Mouse (Mus musculus) midbrain, embryonic 13.5 days (tissue): Measurements from ENCODE around the gene Fanci. TPM values are rescaled to one million over a fixed set of nuclear protein-coding genes. Genes with fewer than 3 reads are reported as not detected.

Source experiments
- ATAC-seq: fragments of 200-750 bp; cut with Nextera tagmentation; 2 replicates; pipeline ENCODE4 v1.8.0; 2017; ENCODE audit warnings: mild to moderate bottlenecking, moderate TSS enrichment, moderate library complexity
- H3K27ac ChIP-seq: fragments of 300-500 bp; sonication (generic); 2 replicates; pipeline ENCODE4 v1.5.1; 2015; ENCODE audit warnings: inconsistent platforms, mild to moderate bottlenecking, moderate library complexity
- H3K27me3 ChIP-seq: fragments of 300-500 bp; sonication (generic); 2 replicates; pipeline ENCODE4 v1.6.1; 2015; ENCODE audit warnings: mild to moderate bottlenecking, inconsistent platforms
- H3K36me3 ChIP-seq: fragments of 300-500 bp; sonication (generic); 2 replicates; pipeline ENCODE4 v1.6.1; 2015; ENCODE audit warnings: mild to moderate bottlenecking, inconsistent platforms
- H3K4me1 ChIP-seq: fragments of 300-500 bp; sonication (generic); replicated peaks from 2 replicates; pipeline ENCODE4 v1.6.1; 2015; ENCODE audit warnings: inconsistent platforms
- H3K4me2 ChIP-seq: fragments of 300-500 bp; sonication (generic); replicated peaks from 2 replicates; pipeline ENCODE4 v1.6.1; 2015; ENCODE audit warnings: moderate library complexity, mild to moderate bottlenecking, inconsistent platforms
- H3K4me3 ChIP-seq: fragments of 300-500 bp; sonication (generic); replicated peaks from 2 replicates; pipeline ENCODE4 v1.5.1; 2015; ENCODE audit warnings: mild to moderate bottlenecking, inconsistent platforms
- H3K9ac ChIP-seq: fragments of 300-500 bp; sonication (generic); replicated peaks from 2 replicates; pipeline ENCODE4 v1.6.1; 2015; ENCODE audit warnings: mild to moderate bottlenecking, inconsistent platforms
- H3K9me3 ChIP-seq: fragments of 300-500 bp; sonication (generic); 2 replicates; pipeline ENCODE4 v1.6.1; 2016; ENCODE audit warnings: mild to moderate bottlenecking, inconsistent platforms
- WGBS: fragments of 180-500 bp; shearing (Covaris S2); methylation state at CpG from one replicate; pipeline ENCODE4 v1.1.7; 2015; 5-methylcytosine and 5-hydroxymethylcytosine counted together
- polyA plus RNA-seq: library from polyadenylated mRNA; unstranded; fragments of >200 nt; fragmentation: Nextera tagmentation; extraction: Ambion mirVana; gene quantifications from 2 replicates; pipeline ENCODE4 v1.2.1, GENCODE M21; 2015

Gene Fanci
- polyA plus RNA-seq, 1 experiment from 2014 or later: 4.9 TPM

GRCm38 (mm10) chr7:79390141-79390708 lies 1.5 kb upstream of the Fanci start:
- Histone ChIP-seq H3K4me2 (no peak overlapping the region), H3K9me3 (no peaks in the 10 kb centered on the region), H3K9ac (no peak overlapping the region), H3K4me1 (peaks cover 12% of the 10 kb centered on the region), H3K27ac (no peak overlapping the region), H3K27me3 (no peaks in the 10 kb centered on the region), H3K4me3 (no peak overlapping the region), H3K36me3 (no peaks in the 10 kb centered on the region)
- ATAC-seq: no peak
- 52% methylated on average over 5 of the region's 5 CpGs for WGBS

DNA sequence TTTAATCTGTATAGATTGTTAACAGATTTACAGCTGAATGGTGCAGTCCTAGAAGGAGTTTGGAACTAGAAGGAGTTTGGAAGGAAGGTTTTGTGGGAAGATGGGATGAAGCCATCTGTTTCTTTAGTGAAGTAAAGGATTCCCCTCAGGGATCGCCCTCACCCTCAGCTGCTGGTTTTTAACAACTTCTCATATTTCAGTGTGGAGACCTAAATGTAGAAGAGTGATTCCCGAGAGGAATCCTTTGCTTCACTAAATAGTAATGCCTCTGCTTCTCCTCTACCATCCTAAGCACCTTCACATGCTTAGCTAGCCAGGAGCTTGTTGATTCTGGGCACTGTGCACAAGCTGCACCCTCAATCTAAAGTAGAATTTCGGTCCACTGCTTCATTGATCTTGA lies 258 bp upstream of the Fanci start:
- Histone ChIP-seq H3K4me2 (peak overlapping the region; percentile 95), H3K36me3 (no peaks in the 10 kb centered on the region), H3K4me3 (peak overlapping the region; percentile 59), H3K27ac (peak overlapping the region; percentile 81), H3K4me1 (peaks cover 12% of the 10 kb centered on the region), H3K9ac (peak overlapping the region; percentile 65), H3K27me3 (no peaks in the 10 kb centered on the region), H3K9me3 (no peaks in the 10 kb centered on the region)
- WGBS: 15% methylated on average over 3 of the region's 3 CpGs
- ATAC-seq: 0 out of 2 replicates have a peak, but pooled peaks have one; percentile 5

DNA sequence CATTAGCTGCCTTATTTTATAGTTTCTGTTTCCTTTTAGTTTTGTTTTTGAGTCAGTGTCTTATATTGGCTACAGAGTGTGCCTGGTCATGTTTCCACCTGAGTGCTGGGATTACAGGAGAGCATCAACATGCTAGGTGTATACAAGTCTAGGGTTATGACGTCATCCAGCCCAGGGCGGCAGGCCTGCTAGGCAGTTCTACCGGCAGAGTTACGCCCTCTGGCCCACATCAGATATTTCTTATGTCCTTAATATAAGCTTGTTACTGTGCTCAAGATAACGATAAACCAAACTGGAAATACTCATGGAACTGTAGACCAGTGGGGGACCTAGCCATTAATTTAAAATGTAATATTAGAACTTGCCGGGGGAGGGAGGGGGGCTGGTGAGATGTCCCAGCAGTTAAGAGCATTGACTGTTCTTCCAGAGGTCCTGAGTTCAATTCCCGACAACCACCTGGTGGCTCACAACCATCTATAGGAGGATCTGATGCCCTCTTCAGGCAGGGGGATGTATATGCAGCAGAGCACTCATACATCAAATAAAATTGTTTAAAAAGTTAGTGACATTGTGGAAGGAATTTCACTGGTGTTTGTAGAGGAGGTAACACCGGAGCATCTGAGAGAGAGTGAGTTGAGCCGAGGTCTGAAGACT lies 1.3 kb downstream of the Fanci start:
- no peaks in the 10 kb centered on the region for H3K27me3 ChIP-seq
- H3K36me3 ChIP-seq: no peaks in the 10 kb centered on the region
- H3K9me3 ChIP-seq: no peaks in the 10 kb centered on the region
- H3K9ac ChIP-seq: no peak overlapping the region
- H3K4me2 ChIP-seq: peak overlapping the region; percentile 95
- ATAC-seq: no peak
- H3K27ac ChIP-seq: no peak overlapping the region
- H3K4me1 ChIP-seq: peaks cover 12% of the 10 kb centered on the region
- H3K4me3 ChIP-seq: peak overlapping the region; percentile 59
- WGBS: 66% methylated on average over 9 of the region's 9 CpGs

GRCm38 (mm10) chr7:79393924-79394323 lies 2.2 kb downstream of the Fanci start:
- Histone ChIP-seq H3K4me3 (no peak overlapping the region), H3K4me2 (no peak overlapping the region), H3K9me3 (no peaks in the 10 kb centered on the region), H3K27ac (no peak overlapping the region), H3K4me1 (peaks cover 12% of the 10 kb centered on the region), H3K9ac (no peak overlapping the region), H3K27me3 (no peaks in the 10 kb centered on the region), H3K36me3 (no peaks in the 10 kb centered on the region)
- ATAC-seq: no peak
- WGBS: 94% methylated on average over 7 of the region's 7 CpGs

DNA sequence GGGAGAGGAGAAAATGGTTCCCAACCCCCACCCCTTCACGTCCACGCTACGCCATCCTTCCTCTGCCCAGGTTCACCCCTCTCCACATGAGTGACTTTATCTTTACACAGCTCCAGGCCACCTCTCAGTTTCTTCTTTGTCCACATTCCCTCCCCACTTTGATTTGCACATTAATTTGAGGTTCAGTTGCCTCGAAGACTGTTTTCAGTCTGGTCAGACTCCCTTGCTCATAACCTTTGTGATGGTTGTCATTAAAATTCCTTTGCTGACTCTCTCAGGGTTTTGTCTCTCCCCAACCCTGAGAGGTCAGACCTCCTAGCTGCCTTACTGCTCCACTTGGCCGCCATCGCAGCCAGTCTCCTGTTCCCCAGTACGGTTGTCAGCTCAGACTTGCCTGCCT lies 2.9 kb downstream of the Fanci start:
- no peaks in the 10 kb centered on the region for H3K27me3 ChIP-seq
- ATAC-seq: no peak
- H3K4me1 ChIP-seq: peaks cover 12% of the 10 kb centered on the region
- no peak overlapping the region for H3K4me3 ChIP-seq
- no peaks in the 10 kb centered on the region for H3K36me3 ChIP-seq
- no peak overlapping the region for H3K9ac ChIP-seq
- no peaks in the 10 kb centered on the region for H3K9me3 ChIP-seq
- H3K27ac ChIP-seq: no peak overlapping the region
- 78% methylated on average over 7 of the region's 7 CpGs for WGBS
- no peak overlapping the region for H3K4me2 ChIP-seq

- H3K9me3 ChIP-seq: no peaks in the 10 kb centered on the region
- H3K4me1 ChIP-seq: peaks cover 12% of the 10 kb centered on the region
- no peak for ATAC-seq
- H3K4me3 ChIP-seq: no peak overlapping the region
- no peak overlapping the region for H3K9ac ChIP-seq
- no peak overlapping the region for H3K27ac ChIP-seq
- H3K4me2 ChIP-seq: no peak overlapping the region
- no peaks in the 10 kb centered on the region for H3K36me3 ChIP-seq
- H3K27me3 ChIP-seq: no peaks in the 10 kb centered on the region
- WGBS: 91% methylated on average over 7 of the region's 7 CpGs
These were observed 3.5 kb downstream of the Fanci start for GRCm38 (mm10) chr7:79395186-79395585.

DNA sequence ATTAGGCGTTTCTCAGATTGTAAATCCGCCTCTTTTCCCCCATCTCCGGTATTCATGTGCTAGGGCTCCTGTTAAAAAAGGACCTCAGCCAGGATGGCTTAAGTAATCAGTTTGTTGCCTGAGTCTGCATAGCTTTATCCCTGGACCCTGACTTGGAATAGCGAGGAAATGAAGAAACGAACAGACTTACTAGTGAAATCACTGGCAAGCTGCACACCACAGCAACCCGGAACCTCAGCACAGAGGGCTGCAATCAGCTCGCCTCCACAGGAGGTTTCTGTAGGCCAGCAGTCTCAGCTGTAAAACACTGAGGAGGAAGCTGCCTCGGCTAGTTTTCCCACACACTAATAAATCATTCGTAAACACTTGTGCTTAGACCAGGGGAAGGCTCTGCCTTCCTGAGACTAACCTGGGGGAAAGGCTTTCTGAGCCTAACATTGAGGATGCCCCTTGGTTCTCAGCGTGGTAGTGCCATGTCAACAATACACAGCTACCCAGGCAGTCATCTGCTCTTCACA lies 5.8 kb downstream of the Fanci start:
- Histone ChIP-seq H3K27me3 (no peaks in the 10 kb centered on the region), H3K36me3 (no peaks in the 10 kb centered on the region), H3K4me3 (no peak overlapping the region), H3K9me3 (no peaks in the 10 kb centered on the region), H3K4me1 (peaks cover 6% of the 10 kb centered on the region), H3K27ac (no peak overlapping the region), H3K4me2 (no peak overlapping the region), H3K9ac (no peak overlapping the region)
- ATAC-seq: no peak
- WGBS: 88% methylated on average over 10 of the region's 10 CpGs

DNA sequence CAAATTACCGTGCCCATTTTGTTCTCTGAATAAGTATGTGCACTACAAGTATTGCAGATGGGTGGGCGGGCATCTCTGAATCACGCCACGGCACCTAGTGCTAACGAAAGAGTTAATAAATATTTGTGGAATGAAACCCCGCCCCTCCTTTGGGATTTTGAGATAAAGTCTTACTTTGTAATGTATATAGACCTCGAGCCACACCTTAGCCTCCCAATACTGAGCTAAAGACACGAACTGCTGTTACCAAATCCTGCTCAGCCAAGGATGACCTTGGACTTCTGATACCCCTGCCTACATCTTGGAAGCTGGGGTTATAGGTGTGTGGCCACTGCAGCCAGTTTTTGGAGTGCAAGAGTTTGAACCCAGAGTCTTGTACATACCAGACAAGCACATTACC lies 6.7 kb downstream of the Fanci start:
- ATAC-seq: no peak
- Histone ChIP-seq H3K27me3 (no peaks in the 10 kb centered on the region), H3K4me1 (no peaks in the 10 kb centered on the region), H3K4me2 (no peak overlapping the region), H3K36me3 (no peaks in the 10 kb centered on the region), H3K27ac (no peak overlapping the region), H3K9me3 (no peaks in the 10 kb centered on the region), H3K9ac (no peak overlapping the region), H3K4me3 (no peak overlapping the region)
- 87% methylated on average over 8 of the region's 8 CpGs for WGBS

GRCm38 (mm10) chr7:79398971-79399370 lies 7.2 kb downstream of the Fanci start:
- Histone ChIP-seq H3K9me3 (no peaks in the 10 kb centered on the region), H3K4me3 (no peak overlapping the region), H3K4me1 (no peaks in the 10 kb centered on the region), H3K9ac (no peak overlapping the region), H3K36me3 (no peaks in the 10 kb centered on the region), H3K27me3 (no peaks in the 10 kb centered on the region), H3K27ac (no peak overlapping the region), H3K4me2 (no peak overlapping the region)
- WGBS: 68% methylated on average over 12 of the region's 12 CpGs
- no peak for ATAC-seq

- Histone ChIP-seq H3K9me3 (no peaks in the 10 kb centered on the region), H3K4me1 (no peaks in the 10 kb centered on the region), H3K4me3 (no peak overlapping the region), H3K27me3 (no peaks in the 10 kb centered on the region), H3K9ac (no peak overlapping the region), H3K4me2 (no peak overlapping the region), H3K27ac (no peak overlapping the region), H3K36me3 (no peaks in the 10 kb centered on the region)
- no peak for ATAC-seq
- 81% methylated on average over 3 of the region's 3 CpGs for WGBS
These were observed 8.6 kb downstream of the Fanci start for GRCm38 (mm10) chr7:79400296-79400695.

DNA sequence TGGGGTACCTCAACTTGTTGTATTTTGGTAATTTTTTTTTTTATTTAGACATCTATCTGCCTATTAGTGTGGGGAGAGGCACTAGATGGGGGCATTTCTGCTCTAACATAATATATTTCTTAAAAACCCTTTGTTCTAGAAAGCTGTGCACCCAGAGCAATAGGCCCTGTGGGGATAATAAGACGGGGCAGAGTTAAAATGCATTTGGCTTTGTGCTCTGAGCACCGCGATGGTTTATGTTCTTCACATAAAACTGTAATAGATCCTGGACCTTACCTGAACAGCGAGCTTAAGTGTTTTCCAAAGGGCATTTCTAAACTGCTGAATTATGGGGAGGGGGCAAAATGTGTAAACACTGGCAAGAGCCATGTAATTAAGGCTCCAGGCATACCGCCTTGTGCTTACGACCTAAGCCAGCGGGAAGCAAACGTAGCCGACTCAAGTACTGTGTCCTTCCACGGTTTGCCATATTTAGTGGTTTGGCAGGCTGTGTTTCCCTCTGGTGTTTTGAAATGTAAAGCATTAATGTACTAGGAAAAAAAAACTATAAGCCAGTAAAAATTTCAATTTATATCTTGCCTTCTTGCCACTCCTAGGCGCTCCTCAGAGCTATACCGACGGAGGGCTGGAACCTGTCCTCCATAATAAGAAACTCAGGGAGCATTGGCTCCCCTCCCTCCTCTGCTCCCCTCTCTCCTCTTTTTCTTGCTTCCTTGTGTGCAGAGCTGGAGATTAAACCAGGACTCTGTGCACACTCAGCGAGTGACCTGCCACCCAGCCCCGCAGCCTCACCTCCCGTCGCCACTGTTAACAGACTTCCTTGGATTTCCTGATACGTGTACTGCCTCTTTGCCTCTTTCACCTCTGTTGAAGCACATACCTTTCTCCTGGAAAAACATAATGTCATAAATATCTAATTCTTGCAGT lies 23.0 kb downstream of the Fanci start:
- Histone ChIP-seq H3K27me3 (no peaks in the 10 kb centered on the region), H3K4me3 (no peak overlapping the region), H3K9me3 (no peaks in the 10 kb centered on the region), H3K27ac (no peak overlapping the region), H3K4me1 (no peaks in the 10 kb centered on the region), H3K4me2 (no peak overlapping the region), H3K36me3 (no peaks in the 10 kb centered on the region), H3K9ac (no peak overlapping the region)
- WGBS: 88% methylated on average over 18 of the region's 18 CpGs
- ATAC-seq: no peak

GRCm38 (mm10) chr7:79419950-79420349 lies 28.2 kb downstream of the Fanci start:
- 89% methylated on average over 7 of the region's 7 CpGs for WGBS
- H3K36me3 ChIP-seq: no peaks in the 10 kb centered on the region
- H3K9me3 ChIP-seq: no peaks in the 10 kb centered on the region
- H3K27me3 ChIP-seq: no peaks in the 10 kb centered on the region
- H3K9ac ChIP-seq: no peak overlapping the region
- ATAC-seq: no peak
- H3K27ac ChIP-seq: no peak overlapping the region
- no peak overlapping the region for H3K4me3 ChIP-seq
- no peaks in the 10 kb centered on the region for H3K4me1 ChIP-seq
- H3K4me2 ChIP-seq: no peak overlapping the region
